Mouse (Mus musculus): Measurements from ENCODE around the gene Vsig8. TPM values are rescaled to one million over a fixed set of nuclear protein-coding genes. Genes with fewer than 3 reads are reported as not detected.

Vsig8 gene
- polyA plus RNA-seq, 1 experiment: not detected

GRCm38 (mm10) chr1:172593321-172593720 lies 37.6 kb downstream of the Vsig8 start:
- TF ChIP-seq CTCF (IDR thresholded peaks at IDR 0.05; ENCODE audit: insufficient read depth, low read depth, low read length) (no peak), POLR2A (IDR thresholded peaks at IDR 0.05; ENCODE audit: insufficient read depth, low read depth, low read length) (no peak)
- 89% methylated on average over 3 of the region's 3 CpGs for WGBS
- no peaks in the 10 kb centered on the region for H3K4me1 ChIP-seq (ENCODE audit: control insufficient read depth, insufficient read depth, low read length)
- H3K4me3 ChIP-seq (ENCODE audit: insufficient read depth, low read depth, low read length): no peak overlapping the region
- H3K27ac ChIP-seq (ENCODE audit: insufficient read depth, low read depth, low read length): no peak overlapping the region

DNA sequence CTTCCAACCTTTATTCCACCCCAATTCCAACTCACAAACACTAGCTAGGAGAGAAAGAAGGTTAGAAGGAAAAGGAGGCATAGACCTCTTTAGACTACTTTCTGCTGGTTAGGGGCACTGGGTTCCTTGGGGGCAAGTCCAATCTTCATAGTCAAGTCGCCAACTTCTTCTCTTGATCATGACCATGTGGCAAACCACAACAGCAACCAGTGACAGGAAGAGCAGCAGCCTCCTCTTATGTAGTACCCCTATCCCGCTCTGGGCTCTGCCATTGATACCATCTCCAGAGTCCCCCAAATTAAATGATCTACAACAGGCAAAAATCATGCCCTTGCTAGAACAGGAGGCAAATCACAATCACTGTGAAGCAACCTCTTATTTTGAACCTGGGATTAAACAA lies 38.2 kb downstream of the Vsig8 start:
- no peak for TF ChIP-seq CTCF (IDR thresholded peaks at IDR 0.05; ENCODE audit: insufficient read depth, low read depth, low read length)
- no peak for TF ChIP-seq POLR2A (IDR thresholded peaks at IDR 0.05; ENCODE audit: insufficient read depth, low read depth, low read length)
- 85% methylated on average over 2 of the region's 2 CpGs for WGBS

GRCm38 (mm10) chr1:172594495-172594894 lies 38.8 kb downstream of the Vsig8 start:
- no peak overlapping the region for H3K27ac ChIP-seq (ENCODE audit: insufficient read depth, low read depth, low read length)
- H3K4me1 ChIP-seq (ENCODE audit: control insufficient read depth, insufficient read depth, low read length): no peaks in the 10 kb centered on the region
- TF ChIP-seq POLR2A (IDR thresholded peaks at IDR 0.05; ENCODE audit: insufficient read depth, low read depth, low read length) (no peak), CTCF (IDR thresholded peaks at IDR 0.05; ENCODE audit: insufficient read depth, low read depth, low read length) (no peak)

More for the DNA sequence above, 38.2 kb downstream of the Vsig8 start:
- Histone ChIP-seq H3K27ac (ENCODE audit: insufficient read depth, low read depth, low read length) (no peak overlapping the region), H3K4me3 (ENCODE audit: insufficient read depth, low read depth, low read length) (no peak overlapping the region), H3K4me1 (ENCODE audit: control insufficient read depth, insufficient read depth, low read length) (no peaks in the 10 kb centered on the region)

DNA sequence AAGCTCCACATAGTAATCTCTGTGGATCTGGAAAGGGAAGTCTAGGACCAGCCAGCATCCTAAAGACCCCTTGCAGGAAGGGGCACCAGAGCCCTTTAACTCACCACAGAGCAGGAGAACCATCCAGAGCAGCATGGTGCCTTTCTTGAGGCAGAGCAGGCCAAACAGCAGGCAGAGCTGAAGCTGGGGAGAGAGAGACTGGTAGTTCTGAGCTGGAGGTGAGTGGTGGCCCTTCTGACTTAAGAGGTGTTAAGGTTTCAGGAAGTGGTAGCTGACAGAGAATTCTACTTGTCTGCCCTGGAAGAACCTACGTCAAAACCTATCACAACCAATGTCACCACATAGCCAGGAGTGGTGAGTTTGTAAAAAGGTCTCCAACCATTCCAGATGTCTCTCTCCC lies 46.6 kb downstream of the Vsig8 start, which contains the start of gene Fcrl6:
TSS of gene Fcrl6 (minus strand) at position 226 of the 400 bp plus-strand sequence.
- WGBS: 89% methylated on average over 1 of the region's 1 CpGs
- no peak within 1 kb of the TSS for H3K27ac ChIP-seq (ENCODE audit: insufficient read depth, low read depth, low read length)
- no peaks in the 10 kb centered on the region for H3K4me1 ChIP-seq (ENCODE audit: control insufficient read depth, insufficient read depth, low read length)
- TF ChIP-seq CTCF (IDR thresholded peaks at IDR 0.05; ENCODE audit: insufficient read depth, low read depth, low read length) (no peak), POLR2A (IDR thresholded peaks at IDR 0.05; ENCODE audit: insufficient read depth, low read depth, low read length) (no peak)
- no peak within 1 kb of the TSS for H3K4me3 ChIP-seq (ENCODE audit: insufficient read depth, low read depth, low read length)

More at GRCm38 (mm10) chr1:172594495-172594894, 38.8 kb downstream of the Vsig8 start:
- no peak overlapping the region for H3K4me3 ChIP-seq (ENCODE audit: insufficient read depth, low read depth, low read length)

DNA sequence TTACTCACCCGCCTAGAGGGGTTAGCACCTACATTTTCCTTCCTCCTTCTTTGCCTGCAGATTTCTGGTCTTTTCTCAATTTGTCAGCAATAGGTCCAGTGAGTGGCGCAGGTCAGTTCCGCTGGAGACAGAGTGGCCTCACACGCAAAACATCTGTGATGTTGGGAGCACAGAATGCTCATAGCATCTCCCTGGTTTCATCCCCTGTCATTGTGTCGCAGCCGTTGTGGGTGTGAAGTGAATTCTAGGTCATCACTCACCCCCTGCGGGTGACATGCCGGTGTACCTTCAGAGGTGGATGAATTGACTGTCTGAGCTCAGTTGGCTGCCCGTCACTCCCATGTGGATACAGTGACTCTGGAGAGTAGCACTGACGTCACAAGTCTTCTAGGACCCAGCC lies 55.6 kb downstream of the Vsig8 start:
- no peak overlapping the region for H3K27ac ChIP-seq (ENCODE audit: insufficient read depth, low read depth, low read length)
- H3K4me3 ChIP-seq (ENCODE audit: insufficient read depth, low read depth, low read length): no peak overlapping the region
- 92% methylated on average over 10 of the region's 10 CpGs for WGBS
- no peaks in the 10 kb centered on the region for H3K4me1 ChIP-seq (ENCODE audit: control insufficient read depth, insufficient read depth, low read length)
- TF ChIP-seq CTCF (IDR thresholded peaks at IDR 0.05; ENCODE audit: insufficient read depth, low read depth, low read length) (no peak), POLR2A (IDR thresholded peaks at IDR 0.05; ENCODE audit: insufficient read depth, low read depth, low read length) (no peak)

- H3K27ac ChIP-seq (ENCODE audit: insufficient read depth, low read depth, low read length): no peak overlapping the region
- H3K4me3 ChIP-seq (ENCODE audit: insufficient read depth, low read depth, low read length): no peak overlapping the region
- H3K4me1 ChIP-seq (ENCODE audit: control insufficient read depth, insufficient read depth, low read length): peaks cover 8% of the 10 kb centered on the region; the same call in 1 of the 2 replicates
- TF ChIP-seq POLR2A (IDR thresholded peaks at IDR 0.05; ENCODE audit: insufficient read depth, low read depth, low read length) (no peak), CTCF (IDR thresholded peaks at IDR 0.05; ENCODE audit: insufficient read depth, low read depth, low read length) (no peak)
- WGBS: 60% methylated on average over 1 of the region's 1 CpGs
These were observed 57.0 kb downstream of the Vsig8 start for GRCm38 (mm10) chr1:172612745-172613144.

Other genes with a start within 250 kb of the Vsig8 start
- not detected in 2 replicates for gene Kcnj9, start 226.6 kb upstream of the Vsig8 start, polyA plus RNA-seq (2012; ENCODE audit: insufficient read depth, insufficient read length, low replicate concordance, missing spikeins)
- gene Kcnj10, start 214.7 kb upstream of the Vsig8 start, polyA plus RNA-seq (2012; ENCODE audit: insufficient read depth, insufficient read length, low replicate concordance, missing spikeins): 93.5 and 169 TPM in 2 replicates
- not detected in 2 replicates for gene Pigm, start 179.4 kb upstream of the Vsig8 start, polyA plus RNA-seq (2012; ENCODE audit: insufficient read depth, insufficient read length, low replicate concordance, missing spikeins)
- not detected in 2 replicates for gene Slamf9, start 80.6 kb upstream of the Vsig8 start, polyA plus RNA-seq (2012; ENCODE audit: insufficient read depth, insufficient read length, low replicate concordance, missing spikeins)
- not detected in 2 replicates for gene Igsf9, start 74.2 kb upstream of the Vsig8 start, polyA plus RNA-seq (2012; ENCODE audit: insufficient read depth, insufficient read length, low replicate concordance, missing spikeins)
- gene Tagln2, start 55.9 kb upstream of the Vsig8 start, polyA plus RNA-seq (2012; ENCODE audit: insufficient read depth, insufficient read length, low replicate concordance, missing spikeins): not detected in 2 replicates
- not detected in 2 replicates for gene Cfap45, start 35.1 kb upstream of the Vsig8 start, polyA plus RNA-seq (2012; ENCODE audit: insufficient read depth, insufficient read length, low replicate concordance, missing spikeins)
- not detected in 2 replicates for gene Slamf8, start 34.6 kb downstream of the Vsig8 start, polyA plus RNA-seq (2012; ENCODE audit: insufficient read depth, insufficient read length, low replicate concordance, missing spikeins)
- not detected in 2 replicates for gene Fcrl6, start 46.6 kb downstream of the Vsig8 start, polyA plus RNA-seq (2012; ENCODE audit: insufficient read depth, insufficient read length, low replicate concordance, missing spikeins)
- not detected in 2 replicates for gene Dusp23, start 77.0 kb downstream of the Vsig8 start, polyA plus RNA-seq (2012; ENCODE audit: insufficient read depth, insufficient read length, low replicate concordance, missing spikeins)
- not detected in 2 replicates for gene Crp, start 142.1 kb downstream of the Vsig8 start, polyA plus RNA-seq (2012; ENCODE audit: insufficient read depth, insufficient read length, low replicate concordance, missing spikeins)

Data from olfactory bulb, adult 2 months (tissue).